Mouse (Mus musculus): ENCODE results near the gene Plaur. TPM values are rescaled to one million over a fixed set of nuclear protein-coding genes. Genes with fewer than 3 reads are reported as not detected.
A peak's percentile ranks its signal among the peaks of the same experiment; 100 is the strongest.

Gene Plaur
- total RNA-seq (2014; rRNA removed) (0.85 and 1.3 TPM in 2 replicates), polyA plus RNA-seq (2015; fragmentation: Nextera tagmentation; extraction: Ambion mirVana) (1.2 and 1.3 TPM in 2 replicates)

- H3K36me3 ChIP-seq (ENCODE audit: insufficient read depth): no peaks in the 10 kb centered on the region
- H3K9ac ChIP-seq: no peak within 1 kb of the TSS
- no peak for TF ChIP-seq CTCF (IDR thresholded peaks at IDR 0.05; ENCODE audit: low read depth)
- 7% methylated on average over 27 of the region's 27 CpGs for WGBS
- no peak within 1 kb of the TSS for H3K27ac ChIP-seq (ENCODE audit: low read depth, low read length)
- no peaks in the 10 kb centered on the region for H3K9me3 ChIP-seq (ENCODE audit: low read length)
- H3K4me1 ChIP-seq (ENCODE audit: insufficient read depth): no peaks in the 10 kb centered on the region
- peak within 1 kb of the TSS; percentile 13; the same call in 1 of the 2 replicates for H3K4me2 ChIP-seq (ENCODE audit: low read depth)
- H3K27me3 ChIP-seq (ENCODE audit: insufficient read depth, low read length): no peaks in the 10 kb centered on the region; the same call in none of the 2 replicates
- ATAC-seq (no peak), DNase-seq (no peak)
- H3K4me3 ChIP-seq (ENCODE audit: low read depth, low read length): no peak within 1 kb of the TSS
Observed at GRCm38 (mm10) chr7:24462388-24463319, at the start of gene Plaur. TSS of gene Plaur (plus strand) at chr7:24462484.

- Histone ChIP-seq H3K4me1 (ENCODE audit: insufficient read depth) (no peaks in the 10 kb centered on the region), H3K4me3 (ENCODE audit: low read depth, low read length) (no peak overlapping the region), H3K9me3 (ENCODE audit: low read length) (no peaks in the 10 kb centered on the region), H3K9ac (no peak overlapping the region), H3K27me3 (ENCODE audit: insufficient read depth, low read length) (no peaks in the 10 kb centered on the region), H3K27ac (ENCODE audit: low read depth, low read length) (no peak overlapping the region), H3K4me2 (ENCODE audit: low read depth) (no peak overlapping the region), H3K36me3 (ENCODE audit: insufficient read depth) (peaks cover 11% of the 10 kb centered on the region; the same call in 1 of the 2 replicates)
- ATAC-seq: no peak
- 87% methylated on average over 3 of the region's 3 CpGs for WGBS
- no peak for TF ChIP-seq CTCF (IDR thresholded peaks at IDR 0.05; ENCODE audit: low read depth)
- DNase-seq: no peak
Observed at GRCm38 (mm10) chr7:24413630-24414029, 48.7 kb upstream of the Plaur start.

GRCm38 (mm10) chr7:24415261-24415660 is 47.0 kb upstream of the Plaur start:
- Histone ChIP-seq H3K9ac (no peak overlapping the region), H3K36me3 (ENCODE audit: insufficient read depth) (peaks cover 11% of the 10 kb centered on the region; the same call in 1 of the 2 replicates), H3K27me3 (ENCODE audit: insufficient read depth, low read length) (no peaks in the 10 kb centered on the region), H3K9me3 (ENCODE audit: low read length) (no peaks in the 10 kb centered on the region), H3K4me1 (ENCODE audit: insufficient read depth) (no peaks in the 10 kb centered on the region), H3K4me2 (ENCODE audit: low read depth) (no peak overlapping the region), H3K27ac (ENCODE audit: low read depth, low read length) (no peak overlapping the region), H3K4me3 (ENCODE audit: low read depth, low read length) (no peak overlapping the region)
- ATAC-seq (no peak), DNase-seq (no peak)
- 85% methylated on average over 7 of the region's 7 CpGs for WGBS
- TF ChIP-seq CTCF (IDR thresholded peaks at IDR 0.05; ENCODE audit: low read depth): no peak

GRCm38 (mm10) chr7:24419579-24419978 is 42.7 kb upstream of the Plaur start:
- no peak for DNase-seq
- H3K36me3 ChIP-seq (ENCODE audit: insufficient read depth): peaks cover 35% of the 10 kb centered on the region; the same call in 1 of the 2 replicates
- ATAC-seq: peak; percentile 12; the same call in 1 of the 2 replicates
- no peaks in the 10 kb centered on the region for H3K4me1 ChIP-seq (ENCODE audit: insufficient read depth)
- no peaks in the 10 kb centered on the region for H3K27me3 ChIP-seq (ENCODE audit: insufficient read depth, low read length)
- no peak overlapping the region for H3K4me3 ChIP-seq (ENCODE audit: low read depth, low read length)
- TF ChIP-seq CTCF (IDR thresholded peaks at IDR 0.05; ENCODE audit: low read depth): no peak
- no peaks in the 10 kb centered on the region for H3K9me3 ChIP-seq (ENCODE audit: low read length)
- no peak overlapping the region for H3K9ac ChIP-seq
- H3K27ac ChIP-seq (ENCODE audit: low read depth, low read length): no peak overlapping the region
- H3K4me2 ChIP-seq (ENCODE audit: low read depth): no peak overlapping the region
- WGBS: 36% methylated on average over 8 of the region's 8 CpGs

- Histone ChIP-seq H3K9me3 (ENCODE audit: low read length) (no peaks in the 10 kb centered on the region), H3K36me3 (ENCODE audit: insufficient read depth) (peaks cover 32% of the 10 kb centered on the region; the same call in 1 of the 2 replicates), H3K4me2 (ENCODE audit: low read depth) (no peak overlapping the region), H3K27ac (ENCODE audit: low read depth, low read length) (no peak overlapping the region), H3K9ac (no peak overlapping the region), H3K27me3 (ENCODE audit: insufficient read depth, low read length) (no peaks in the 10 kb centered on the region), H3K4me1 (ENCODE audit: insufficient read depth) (no peaks in the 10 kb centered on the region), H3K4me3 (ENCODE audit: low read depth, low read length) (no peak overlapping the region)
- WGBS: 61% methylated on average over 7 of the region's 7 CpGs
- peak; percentile 39 for TF ChIP-seq CTCF (IDR thresholded peaks at IDR 0.05; ENCODE audit: low read depth)
- ATAC-seq (0 out of 2 replicates have a peak, but pooled peaks have one; percentile 16), DNase-seq (no peak)
Observed at GRCm38 (mm10) chr7:24421648-24422047, 40.6 kb upstream of the Plaur start.

GRCm38 (mm10) chr7:24422251-24422650 is 40.0 kb upstream of the Plaur start:
- H3K9ac ChIP-seq: no peak overlapping the region
- no peak overlapping the region for H3K4me2 ChIP-seq (ENCODE audit: low read depth)
- H3K9me3 ChIP-seq (ENCODE audit: low read length): no peaks in the 10 kb centered on the region
- 76% methylated on average over 8 of the region's 8 CpGs for WGBS
- no peak overlapping the region for H3K27ac ChIP-seq (ENCODE audit: low read depth, low read length)
- ATAC-seq (0 out of 2 replicates have a peak, but pooled peaks have one; percentile 12), DNase-seq (no peak)
- peaks cover 27% of the 10 kb centered on the region; the same call in 1 of the 2 replicates for H3K36me3 ChIP-seq (ENCODE audit: insufficient read depth)
- H3K4me3 ChIP-seq (ENCODE audit: low read depth, low read length): no peak overlapping the region
- no peaks in the 10 kb centered on the region for H3K4me1 ChIP-seq (ENCODE audit: insufficient read depth)
- TF ChIP-seq CTCF (IDR thresholded peaks at IDR 0.05; ENCODE audit: low read depth): no peak
- H3K27me3 ChIP-seq (ENCODE audit: insufficient read depth, low read length): no peaks in the 10 kb centered on the region
